Mouse (Mus musculus) limb, embryonic 14.5 days (tissue): ENCODE data around the gene Ntmt1. TPM values are rescaled to one million over a fixed set of nuclear protein-coding genes. Genes with fewer than 3 reads are reported as not detected.
A peak's percentile ranks its signal among the peaks of the same experiment; 100 is the strongest.

Experiments
- ATAC-seq: fragments of 200-750 bp; cut with Nextera tagmentation; 2 replicates; pipeline ENCODE4 v1.8.0; 2017; ENCODE audit warnings: low read depth, moderate number of reproducible peaks, moderate TSS enrichment; ENCODE audit not compliant: low FRiP score
- DNase-seq: peaks from one replicate; pipeline ENCODE4 v3.0.0-alpha.2; 2015; ENCODE audit warnings: low spot score
- H3K27ac ChIP-seq: fragments of 300-500 bp; sonication (generic); replicated peaks from 2 replicates; pipeline ENCODE4 v1.5.1; 2014; ENCODE audit warnings: low read depth, mild to moderate bottlenecking, low read length, moderate library complexity, mixed read lengths
- H3K27me3 ChIP-seq: fragments of 300-500 bp; sonication (generic); 2 replicates; pipeline ENCODE4 v1.6.1; 2014; ENCODE audit warnings: low read length, mixed read lengths; ENCODE audit not compliant: control insufficient read depth, insufficient read depth
- H3K36me3 ChIP-seq: fragments of 300-500 bp; sonication (generic); 2 replicates; pipeline ENCODE4 v1.6.1; 2014; ENCODE audit warnings: mild to moderate bottlenecking, low read length, moderate library complexity, mixed read lengths; ENCODE audit not compliant: control insufficient read depth, insufficient read depth
- H3K4me1 ChIP-seq: fragments of 300-500 bp; sonication (generic); 2 replicates; pipeline ENCODE4 v1.6.1; 2014; ENCODE audit warnings: antibody characterized with exemption, low read length, mixed read lengths; ENCODE audit not compliant: control insufficient read depth, insufficient read depth
- H3K4me2 ChIP-seq: fragments of 300-500 bp; sonication (generic); replicated peaks from 2 replicates; pipeline ENCODE4 v1.6.1; 2014; ENCODE audit warnings: low read depth, mild to moderate bottlenecking, low read length, moderate library complexity; ENCODE audit not compliant: severe bottlenecking
- H3K4me3 ChIP-seq: fragments of 300-500 bp; sonication (generic); replicated peaks from 2 replicates; pipeline ENCODE4 v1.5.1; 2014; ENCODE audit warnings: low read length
- H3K9ac ChIP-seq: fragments of 300-500 bp; sonication (generic); 2 replicates; pipeline ENCODE4 v1.6.1; 2014; ENCODE audit warnings: mild to moderate bottlenecking, low read depth, low read length, moderate library complexity; ENCODE audit not compliant: severe bottlenecking
- H3K9me3 ChIP-seq: fragments of 300-500 bp; sonication (generic); 2 replicates; pipeline ENCODE4 v1.6.1; 2016; ENCODE audit warnings: low read length; ENCODE audit not compliant: control insufficient read depth
- POLR2A ChIP-seq: fragments of 200-500 bp; IDR thresholded peaks from 2 replicates; pipeline ENCODE4 v1.8.0; 2012; ENCODE audit warnings: inconsistent platforms, mild to moderate bottlenecking, moderate library complexity, borderline replicate concordance; ENCODE audit not compliant: insufficient read depth, insufficient read length; ENCODE audit errors: extremely low read depth
- WGBS: fragments of 180-500 bp; shearing (Covaris S2); extraction: QIAGEN DNeasy Blood & Tissue Kit; methylation state at CpG from one replicate; pipeline ENCODE4 v1.1.7; 2014; 5-methylcytosine and 5-hydroxymethylcytosine counted together
- polyA plus RNA-seq, 2 experiments: library from polyadenylated mRNA; depleted of rRNA in 1 of 2; stranded (reverse) in 1 of 2; unstranded in 1 of 2; fragments of >200 nt; fragmentation: Nextera tagmentation in 1 of 2; extraction: Ambion mirVana in 1 of 2; gene quantifications; 2 replicates each; pipeline versions ENCODE4 v1.2.1 to v1.2.3; 2012 to 2014

Ntmt1 gene
- polyA plus RNA-seq, 2 experiments, result 59.5 to 84.2 TPM

DNA sequence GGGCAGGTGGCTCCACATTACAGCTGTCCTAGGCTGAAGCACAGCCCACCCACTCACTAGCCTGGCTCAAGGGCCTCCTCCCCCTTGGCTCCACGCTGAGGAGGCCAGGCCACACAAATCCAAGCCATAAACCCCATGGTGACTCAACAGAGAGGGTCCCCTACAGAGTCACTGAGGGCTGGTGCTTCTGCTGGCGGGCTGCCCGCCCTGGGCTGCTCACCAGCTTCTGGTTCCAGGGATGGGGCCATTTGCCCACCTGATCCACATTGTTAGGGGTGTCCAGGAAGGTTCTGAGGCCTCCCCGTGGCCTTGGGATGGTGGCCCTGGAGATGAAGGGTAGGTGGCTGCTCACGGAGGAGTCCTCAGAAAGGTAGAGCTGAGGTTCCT lies 11.7 kb upstream of the Ntmt1 start:
- H3K27me3 ChIP-seq, result no peaks in the 10 kb centered on the region
- peak overlapping the region; percentile 26 for H3K4me3 ChIP-seq
- WGBS, result 57% methylated on average over 5 of the region's 5 CpGs
- H3K9me3 ChIP-seq, result no peaks in the 10 kb centered on the region
- peak overlapping the region; percentile 44 for H3K4me2 ChIP-seq
- H3K4me1 ChIP-seq, result peaks cover 19% of the 10 kb centered on the region
- 0 out of 2 replicates have a peak overlapping the region, but pooled peaks have one; percentile 48 for H3K27ac ChIP-seq
- ATAC-seq, result no peak
- no peak for DNase-seq
- no peak overlapping the region for H3K9ac ChIP-seq
- H3K36me3 ChIP-seq, result no peaks in the 10 kb centered on the region
- no peak for TF ChIP-seq POLR2A

DNA sequence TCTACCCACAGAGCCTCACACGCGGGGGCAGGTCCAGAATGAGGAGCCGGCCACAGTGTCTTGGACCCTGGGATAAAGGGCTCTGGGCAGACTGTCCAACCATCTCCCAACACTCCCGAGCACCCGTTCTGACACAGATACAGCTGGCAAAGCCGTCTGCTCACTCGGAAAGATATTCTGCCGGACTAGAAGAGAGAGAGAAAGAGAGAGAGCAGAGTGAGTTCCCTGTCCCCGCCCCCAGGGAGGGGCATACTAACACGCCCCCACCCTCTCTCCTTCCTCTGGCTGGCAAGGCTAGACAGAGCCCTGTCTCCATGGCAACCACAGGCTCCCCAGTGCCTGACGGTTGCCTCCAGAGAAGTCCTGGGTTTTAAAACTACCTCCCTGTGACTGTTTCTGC lies 11.2 kb upstream of the Ntmt1 start:
- H3K36me3 ChIP-seq, result no peaks in the 10 kb centered on the region
- no peak for TF ChIP-seq POLR2A
- H3K9ac ChIP-seq, result no peak overlapping the region
- H3K27ac ChIP-seq, result 0 out of 2 replicates have a peak overlapping the region, but pooled peaks have one; percentile 48
- H3K4me3 ChIP-seq, result peak overlapping the region; percentile 26
- peaks cover 23% of the 10 kb centered on the region for H3K4me1 ChIP-seq
- 0 out of 2 replicates have a peak, but pooled peaks cover under 1% of the 10 kb centered on the region for H3K27me3 ChIP-seq
- H3K9me3 ChIP-seq, result no peaks in the 10 kb centered on the region
- H3K4me2 ChIP-seq, result peak overlapping the region; percentile 44
- peak; percentile 95 for DNase-seq
- peak; percentile 51 for ATAC-seq
- WGBS, result 6% methylated on average over 11 of the region's 11 CpGs

DNA sequence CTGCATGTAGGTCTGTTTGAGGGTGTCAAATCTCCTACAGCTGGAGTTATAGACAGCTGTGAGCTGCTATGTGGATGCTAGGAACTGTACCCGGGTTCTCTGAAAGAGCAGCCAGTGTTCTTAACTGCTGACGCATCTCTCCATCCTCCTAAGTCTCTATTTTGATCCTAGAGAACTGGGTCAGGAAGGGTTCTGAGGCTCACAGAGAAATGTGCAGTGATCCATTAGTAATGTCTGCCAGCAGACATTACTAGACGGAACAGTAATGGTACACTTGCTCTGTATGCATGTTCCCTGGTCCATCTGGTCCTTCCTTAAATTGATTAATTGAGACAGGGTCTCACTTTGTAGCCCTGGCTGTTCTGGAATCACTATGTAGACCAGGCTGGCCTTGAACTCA lies 8.2 kb upstream of the Ntmt1 start:
- no peak overlapping the region for H3K4me3 ChIP-seq
- no peak for TF ChIP-seq POLR2A
- DNase-seq, result no peak
- no peak overlapping the region for H3K4me2 ChIP-seq
- H3K27me3 ChIP-seq, result 0 out of 2 replicates have a peak, but pooled peaks cover 10% of the 10 kb centered on the region
- no peaks in the 10 kb centered on the region for H3K36me3 ChIP-seq
- ATAC-seq, result no peak
- no peak overlapping the region for H3K9ac ChIP-seq
- WGBS, result 83% methylated on average over 3 of the region's 3 CpGs
- H3K4me1 ChIP-seq, result peaks cover 25% of the 10 kb centered on the region
- H3K9me3 ChIP-seq, result no peaks in the 10 kb centered on the region
- no peak overlapping the region for H3K27ac ChIP-seq

DNA sequence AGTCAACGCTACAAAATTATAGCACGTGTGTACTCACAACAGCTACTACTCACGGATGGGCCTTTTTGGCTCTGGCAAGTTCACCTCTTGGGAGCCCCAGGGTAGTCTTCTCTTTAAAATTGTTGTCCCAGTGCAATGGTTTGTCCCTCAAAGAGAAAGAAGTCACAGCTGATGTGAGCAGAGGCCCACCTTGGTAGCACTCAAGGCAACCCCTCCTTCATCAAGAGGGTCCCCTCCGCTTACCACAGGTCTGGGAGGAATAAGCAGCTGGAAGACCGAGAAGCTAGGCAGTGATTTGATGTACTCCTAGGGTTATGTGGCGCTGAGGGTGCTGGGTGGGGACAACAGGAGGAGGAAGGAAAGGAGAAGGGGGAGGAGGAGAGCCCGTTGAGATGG lies 7.0 kb upstream of the Ntmt1 start:
- no peak for TF ChIP-seq POLR2A
- H3K4me2 ChIP-seq, result peak overlapping the region; percentile 99
- ATAC-seq (no peak), DNase-seq (no peak)
- 25% methylated on average over 7 of the region's 7 CpGs for WGBS
- H3K4me3 ChIP-seq, result peak overlapping the region; percentile 51
- no peak overlapping the region for H3K27ac ChIP-seq
- peaks cover 24% of the 10 kb centered on the region for H3K4me1 ChIP-seq
- no peak overlapping the region for H3K9ac ChIP-seq
- no peaks in the 10 kb centered on the region for H3K36me3 ChIP-seq
- H3K9me3 ChIP-seq, result no peaks in the 10 kb centered on the region
- H3K27me3 ChIP-seq, result 0 out of 2 replicates have a peak, but pooled peaks cover 10% of the 10 kb centered on the region

DNA sequence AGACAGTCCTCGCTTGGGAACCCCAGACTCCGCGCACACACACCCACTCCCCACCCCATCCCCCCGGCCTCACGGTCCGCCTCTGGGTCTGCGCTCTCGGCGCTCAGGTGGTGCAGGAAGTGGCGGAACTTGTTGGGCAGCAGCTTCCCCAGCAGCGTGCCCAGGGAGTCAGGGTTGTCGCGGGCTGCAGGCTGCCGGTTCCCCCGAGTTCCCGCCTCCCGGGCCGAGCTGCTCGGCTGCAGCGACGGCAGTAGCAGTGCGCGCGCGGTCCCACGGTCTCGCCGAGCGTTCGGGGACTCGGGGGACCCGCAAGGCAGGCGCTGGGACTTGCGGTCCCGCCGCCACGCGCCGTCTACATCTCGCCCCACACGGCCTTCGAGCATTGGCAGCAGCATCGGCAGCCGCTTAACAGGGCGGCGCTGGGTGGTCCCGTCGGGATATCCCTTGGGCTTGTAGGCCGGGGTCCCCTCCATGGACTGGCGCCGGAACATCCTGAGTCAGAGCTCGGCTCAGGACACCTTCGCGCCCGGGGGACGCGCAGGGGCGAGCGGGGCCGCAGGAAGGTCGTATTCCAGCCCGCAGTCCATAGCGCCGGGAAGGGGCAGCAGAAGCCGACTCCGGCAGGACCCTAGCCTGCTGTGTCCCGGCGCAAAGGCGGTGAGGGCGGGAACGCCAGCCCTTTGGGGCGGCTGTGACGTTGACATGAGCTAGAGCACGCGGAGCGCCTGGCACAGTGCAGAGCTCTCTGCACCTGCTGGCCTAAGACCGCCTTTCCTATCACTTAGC lies 6.4 kb upstream of the Ntmt1 start:
- peak; percentile 31; the same call in 1 of the 2 replicates for ATAC-seq
- H3K9ac ChIP-seq, result peak overlapping the region; percentile 62

More for the DNA sequence above, 6.4 kb upstream of the Ntmt1 start:
- Histone ChIP-seq H3K4me2 (peak overlapping the region; percentile 99), H3K9me3 (no peaks in the 10 kb centered on the region), H3K27ac (no peak overlapping the region), H3K4me3 (peak overlapping the region; percentile 51), H3K27me3 (0 out of 2 replicates have a peak, but pooled peaks cover 10% of the 10 kb centered on the region), H3K36me3 (no peaks in the 10 kb centered on the region), H3K4me1 (peaks cover 18% of the 10 kb centered on the region)
- DNase-seq, result no peak
- 2% methylated on average over 68 of the region's 77 CpGs for WGBS
- TF ChIP-seq POLR2A, result no peak
